10 mouse cellular contexts compared by ENCODE assay signal in genomic region chr1:191084951-191085559, GRCm38 (mm10). TPM values are rescaled to one million over a fixed set of nuclear protein-coding genes. Genes with fewer than 3 reads are reported as not detected.
DNase-seq lines count a peak whose midpoint lies in the region; ATAC-seq and TF ChIP-seq lines count a peak whose summit lies in the region.
"Had no signal": no experiment of that assay in that cellular context is flagged by ENCODE, and none has a peak within 500 bp of the region (broad histone marks: within the 10 kb centered on the region; RNA-seq: fewer than 3 reads in every experiment).

No protein-coding gene starts in this region.

- ATAC-seq in forebrain, embryonic 14.5 days = no peak
- no peak for ATAC-seq in forebrain, embryonic 16.5 days
- no peak for ATAC-seq in liver, embryonic 12.5 days
- peak; percentile 71 for ATAC-seq in activated CD4-positive, CD25-positive, alpha-beta regulatory T cell, adult 4 months
- no peak for ATAC-seq in hindbrain, postnatal 0 days

- DNase-seq in forebrain, embryonic 14.5 days (ENCODE audit: low spot score) = peak; percentile 61
- peak; percentile 60 for DNase-seq in liver
- DNase-seq in hindbrain, postnatal 0 days (ENCODE audit: low spot score) = peak; percentile 68
- peak; percentile 78 for DNase-seq in lung, postnatal 36 days
- DNase-seq in thymus, postnatal 10 days (ENCODE audit: low spot score in 2 of 2) = peak; percentile 16 to 61

- H3K36me3 ChIP-seq in forebrain, embryonic 14.5 days (ENCODE audit: control insufficient read depth, insufficient read depth, low read length) = peaks cover 33% of the 10 kb centered on the region
- no peaks in the 10 kb centered on the region for H3K36me3 ChIP-seq in forebrain, embryonic 16.5 days (ENCODE audit: control insufficient read depth, insufficient read depth)
- H3K36me3 ChIP-seq in liver, embryonic 12.5 days = peaks cover 64% of the 10 kb centered on the region
- H3K36me3 ChIP-seq in hindbrain, postnatal 0 days (ENCODE audit: insufficient read depth, low read length) = no peaks in the 10 kb centered on the region; the same call in 1 of the 2 replicates
- H3K36me3 ChIP-seq: hindbrain, embryonic 15.5 days had no signal

- H3K27me3 ChIP-seq in forebrain, embryonic 14.5 days (replicated peaks; ENCODE audit: control insufficient read depth, insufficient read depth, low read length) = no peaks in the 10 kb centered on the region
- H3K27me3 ChIP-seq in forebrain, embryonic 16.5 days (replicated peaks; ENCODE audit: control insufficient read depth, insufficient read depth, low read length) = no peaks in the 10 kb centered on the region
- H3K27me3 ChIP-seq in liver, embryonic 12.5 days (replicated peaks) = no peaks in the 10 kb centered on the region
- H3K27me3 ChIP-seq in hindbrain, postnatal 0 days (ENCODE audit: insufficient read depth, low read length) = no peaks in the 10 kb centered on the region
- H3K27me3 ChIP-seq: hindbrain, embryonic 15.5 days had no signal

- H3K4me3 ChIP-seq in forebrain, embryonic 14.5 days (ENCODE audit: low read depth, low read length) = no peak overlapping the region
- no peak overlapping the region for H3K4me3 ChIP-seq in forebrain, embryonic 16.5 days (replicated peaks; ENCODE audit: low read length)
- H3K4me3 ChIP-seq in liver, embryonic 12.5 days = no peak overlapping the region
- no peak overlapping the region for H3K4me3 ChIP-seq in hindbrain, postnatal 0 days (ENCODE audit: low read length)
- H3K4me3 ChIP-seq: hindbrain, embryonic 15.5 days had no signal

- no peak overlapping the region for H3K4me2 ChIP-seq in forebrain, embryonic 14.5 days (ENCODE audit: low read length)
- H3K4me2 ChIP-seq in forebrain, embryonic 16.5 days (ENCODE audit: low read length) = no peak overlapping the region
- no peak overlapping the region for H3K4me2 ChIP-seq in liver, embryonic 12.5 days
- no peak overlapping the region for H3K4me2 ChIP-seq in hindbrain, postnatal 0 days (ENCODE audit: low read depth, low read length)
- H3K4me2 ChIP-seq: hindbrain, embryonic 15.5 days had no signal

- 70% methylated on average over 5 of the region's 5 CpGs for WGBS in forebrain, embryonic 14.5 days
- 71% methylated on average over 5 of the region's 5 CpGs for WGBS in forebrain, embryonic 16.5 days
- 59% methylated on average over 5 of the region's 5 CpGs for WGBS in liver, embryonic 12.5 days (ENCODE audit: insufficient replicate concordance)
- WGBS in hindbrain, postnatal 0 days = 70% methylated on average over 5 of the region's 5 CpGs

- TF ChIP-seq CTCF in hindbrain, postnatal 0 days (IDR thresholded peaks at IDR 0.05; ENCODE audit: low read depth) = peak; percentile 73

- H3K9ac ChIP-seq in forebrain, embryonic 14.5 days (ENCODE audit: low read length) = no peak overlapping the region
- H3K9ac ChIP-seq in forebrain, embryonic 16.5 days (replicated peaks; ENCODE audit: low read depth, low read length) = no peak overlapping the region
- no peak overlapping the region for H3K9ac ChIP-seq in liver, embryonic 12.5 days
- H3K9ac ChIP-seq in hindbrain, postnatal 0 days (replicated peaks; ENCODE audit: low read length) = no peak overlapping the region
- H3K9ac ChIP-seq: hindbrain, embryonic 15.5 days had no signal

- no peaks in the 10 kb centered on the region for H3K9me3 ChIP-seq in forebrain, embryonic 14.5 days (replicated peaks; ENCODE audit: control insufficient read depth, low read length)
- no peaks in the 10 kb centered on the region for H3K9me3 ChIP-seq in forebrain, embryonic 16.5 days (ENCODE audit: control insufficient read depth, low read length)
- no peaks in the 10 kb centered on the region for H3K9me3 ChIP-seq in liver, embryonic 12.5 days (replicated peaks)
- H3K9me3 ChIP-seq in hindbrain, postnatal 0 days (ENCODE audit: low read length) = no peaks in the 10 kb centered on the region
- H3K9me3 ChIP-seq: hindbrain, embryonic 15.5 days had no signal

- H3K27ac ChIP-seq in forebrain, embryonic 14.5 days (ENCODE audit: low read depth, low read length) = no peak overlapping the region
- no peak overlapping the region for H3K27ac ChIP-seq in forebrain, embryonic 16.5 days (ENCODE audit: low read length)
- H3K27ac ChIP-seq in liver, embryonic 12.5 days = no peak overlapping the region
- H3K27ac ChIP-seq in hindbrain, postnatal 0 days = no peak overlapping the region
- H3K27ac ChIP-seq: hindbrain, embryonic 15.5 days had no signal

- H3K4me1 ChIP-seq in forebrain, embryonic 14.5 days (ENCODE audit: control insufficient read depth, insufficient read depth, low read length) = no peaks in the 10 kb centered on the region
- H3K4me1 ChIP-seq in forebrain, embryonic 16.5 days (replicated peaks; ENCODE audit: control insufficient read depth, insufficient read depth, low read length) = no peaks in the 10 kb centered on the region
- H3K4me1 ChIP-seq in liver, embryonic 12.5 days = peaks cover 38% of the 10 kb centered on the region
- no peaks in the 10 kb centered on the region for H3K4me1 ChIP-seq in hindbrain, postnatal 0 days (ENCODE audit: insufficient read depth, low read length)
- H3K4me1 ChIP-seq: hindbrain, embryonic 15.5 days had no signal

RNA-seq across cellular contexts. Expression of gene Batf3, which starts 12.6 kb away (rescaled TPM):
- 1.6 and 1.8 TPM in 2 replicates for polyA plus RNA-seq in forebrain, embryonic 14.5 days (2014; fragmentation: Nextera tagmentation; extraction: Ambion mirVana)
- 0.75 and 2.0 TPM in 2 replicates for polyA plus RNA-seq in forebrain, embryonic 16.5 days (2015; fragmentation: Nextera tagmentation; extraction: Ambion mirVana)
- 2.6 and 3.7 TPM in 2 replicates for polyA plus RNA-seq in liver, embryonic 12.5 days (2016; fragmentation: Nextera tagmentation; extraction: Ambion mirVana)
- not detected for polyA plus RNA-seq in activated CD4-positive, CD25-positive, alpha-beta regulatory T cell, adult 4 months (2017; shearing (Covaris generic))
- total RNA-seq in hindbrain, postnatal 0 days (2014; rRNA removed) = 1.0 and 4.7 TPM in 2 replicates
- 4.0 and 4.1 TPM in 2 replicates for polyA plus RNA-seq in hindbrain, postnatal 0 days (2015; fragmentation: Nextera tagmentation; extraction: Ambion mirVana)

RNA-seq across cellular contexts. Expression of gene Nsl1, which starts 22.2 kb away (rescaled TPM):
- 6.9 and 7.3 TPM in 2 replicates for polyA plus RNA-seq in forebrain, embryonic 14.5 days (2014; fragmentation: Nextera tagmentation; extraction: Ambion mirVana)
- polyA plus RNA-seq in forebrain, embryonic 16.5 days (2015; fragmentation: Nextera tagmentation; extraction: Ambion mirVana) = 7.3 and 8.2 TPM in 2 replicates
- 22.0 and 24.2 TPM in 2 replicates for polyA plus RNA-seq in liver, embryonic 12.5 days (2016; fragmentation: Nextera tagmentation; extraction: Ambion mirVana)
- polyA plus RNA-seq in activated CD4-positive, CD25-positive, alpha-beta regulatory T cell, adult 4 months (2017; shearing (Covaris generic)) = 1 to 10 TPM; 2.0 to 5.2 TPM
- 1.2 and 2.7 TPM in 2 replicates for total RNA-seq in hindbrain, postnatal 0 days (2014; rRNA removed)
- 3.2 and 4.4 TPM in 2 replicates for polyA plus RNA-seq in hindbrain, postnatal 0 days (2015; fragmentation: Nextera tagmentation; extraction: Ambion mirVana)

RNA-seq across cellular contexts. Expression of gene Tatdn3, which starts 22.3 kb away (rescaled TPM):
- 10.0 and 10.4 TPM in 2 replicates for polyA plus RNA-seq in forebrain, embryonic 14.5 days (2014; fragmentation: Nextera tagmentation; extraction: Ambion mirVana)
- 12.9 and 13.2 TPM in 2 replicates for polyA plus RNA-seq in forebrain, embryonic 16.5 days (2015; fragmentation: Nextera tagmentation; extraction: Ambion mirVana)
- polyA plus RNA-seq in liver, embryonic 12.5 days (2016; fragmentation: Nextera tagmentation; extraction: Ambion mirVana) = 8.9 and 9.8 TPM in 2 replicates
- 10 to 100 TPM in 1 of 2 experiments, 1 to 10 TPM in 1; 7.3 to 10.8 TPM for polyA plus RNA-seq in activated CD4-positive, CD25-positive, alpha-beta regulatory T cell, adult 4 months (2017; shearing (Covaris generic))
- total RNA-seq in hindbrain, postnatal 0 days (2014; rRNA removed) = 9.1 and 14.8 TPM in 2 replicates
- 15.6 and 18.0 TPM in 2 replicates for polyA plus RNA-seq in hindbrain, postnatal 0 days (2015; fragmentation: Nextera tagmentation; extraction: Ambion mirVana)

RNA-seq across cellular contexts. Expression of gene Spata45, which starts 48.6 kb away (rescaled TPM):
- not detected in 2 replicates for polyA plus RNA-seq in forebrain, embryonic 14.5 days (2014; fragmentation: Nextera tagmentation; extraction: Ambion mirVana)
- not detected in 2 replicates for polyA plus RNA-seq in forebrain, embryonic 16.5 days (2015; fragmentation: Nextera tagmentation; extraction: Ambion mirVana)
- polyA plus RNA-seq in liver, embryonic 12.5 days (2016; fragmentation: Nextera tagmentation; extraction: Ambion mirVana) = not detected in 2 replicates
- not detected for polyA plus RNA-seq in activated CD4-positive, CD25-positive, alpha-beta regulatory T cell, adult 4 months (2017; shearing (Covaris generic))
- total RNA-seq in hindbrain, postnatal 0 days (2014; rRNA removed) = not detected in 2 replicates
- polyA plus RNA-seq in hindbrain, postnatal 0 days (2015; fragmentation: Nextera tagmentation; extraction: Ambion mirVana) = not detected in 2 replicates
- total RNA-seq: adrenal gland, postnatal 4 days had no signal
- polyA plus RNA-seq: hindbrain, embryonic 15.5 days had no signal

RNA-seq across cellular contexts. Expression of gene Flvcr1, which starts 59.1 kb away (rescaled TPM):
- polyA plus RNA-seq in forebrain, embryonic 14.5 days (2014; fragmentation: Nextera tagmentation; extraction: Ambion mirVana) = 6.0 and 8.4 TPM in 2 replicates
- 7.2 and 8.8 TPM in 2 replicates for polyA plus RNA-seq in forebrain, embryonic 16.5 days (2015; fragmentation: Nextera tagmentation; extraction: Ambion mirVana)
- 7.5 and 7.6 TPM in 2 replicates for polyA plus RNA-seq in liver, embryonic 12.5 days (2016; fragmentation: Nextera tagmentation; extraction: Ambion mirVana)
- polyA plus RNA-seq in activated CD4-positive, CD25-positive, alpha-beta regulatory T cell, adult 4 months (2017; shearing (Covaris generic)) = 1 to 10 TPM; 6.1 to 8.5 TPM
- total RNA-seq in hindbrain, postnatal 0 days (2014; rRNA removed) = 27.6 and 44.9 TPM in 2 replicates
- polyA plus RNA-seq in hindbrain, postnatal 0 days (2015; fragmentation: Nextera tagmentation; extraction: Ambion mirVana) = 7.3 and 7.4 TPM in 2 replicates
